Mouse (Mus musculus): Measurements from ENCODE around the gene Aimp2. TPM values are rescaled to one million over a fixed set of nuclear protein-coding genes. Genes with fewer than 3 reads are reported as not detected.

Gene Aimp2
- polyA plus RNA-seq, 1 experiment from 2014 or later: 91.5 TPM

DNA sequence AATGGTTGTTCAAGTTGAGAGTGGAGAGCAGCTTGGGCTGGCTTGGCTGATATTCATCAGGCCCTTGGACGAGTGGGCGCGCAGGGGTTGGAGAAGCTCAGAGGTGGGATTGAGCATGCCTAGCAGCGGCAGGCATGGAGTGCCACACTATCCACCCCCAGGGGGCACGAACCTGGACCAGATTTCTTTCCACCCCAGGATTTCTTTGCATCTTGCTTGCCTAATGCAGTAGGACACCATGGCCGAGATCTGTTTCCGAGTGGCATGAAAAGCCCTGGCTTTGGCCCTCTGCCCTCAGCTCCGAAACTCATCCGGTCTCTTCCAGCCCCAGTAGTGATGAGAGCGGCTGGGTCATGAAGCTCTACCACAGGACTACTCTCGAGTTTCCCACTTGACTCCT is 23.8 kb upstream of the Aimp2 start:
- no peak overlapping the region for H3K27ac ChIP-seq (ENCODE audit: low read length)
- no peaks in the 10 kb centered on the region for H3K9me3 ChIP-seq (replicated peaks; ENCODE audit: control insufficient read depth, low read length)
- 88% methylated on average over 11 of the region's 11 CpGs for WGBS
- H3K27me3 ChIP-seq (ENCODE audit: control insufficient read depth, insufficient read depth, low read length): no peaks in the 10 kb centered on the region
- H3K9ac ChIP-seq (ENCODE audit: low read length): no peak overlapping the region
- H3K4me1 ChIP-seq (ENCODE audit: control insufficient read depth, insufficient read depth, low read length): no peaks in the 10 kb centered on the region; the same call in 1 of the 2 replicates
- H3K4me3 ChIP-seq (ENCODE audit: low read length): no peak overlapping the region
- peaks cover 21% of the 10 kb centered on the region for H3K36me3 ChIP-seq (ENCODE audit: control insufficient read depth, insufficient read depth)
- no peak for ATAC-seq (replicated peaks; ENCODE audit: extremely low read depth, insufficient read depth, low FRiP score)
- no peak overlapping the region for H3K4me2 ChIP-seq (ENCODE audit: low read depth, low read length)

GRCm38 (mm10) chr5:143932831-143933230 is 23.2 kb upstream of the Aimp2 start, which contains the start of gene Rsph10b:
TSS of gene Rsph10b (plus strand) at chr5:143933035.
- H3K4me1 ChIP-seq (ENCODE audit: control insufficient read depth, insufficient read depth, low read length): no peaks in the 10 kb centered on the region; the same call in 1 of the 2 replicates
- no peak for ATAC-seq (replicated peaks; ENCODE audit: extremely low read depth, insufficient read depth, low FRiP score)
- no peaks in the 10 kb centered on the region for H3K9me3 ChIP-seq (replicated peaks; ENCODE audit: control insufficient read depth, low read length)
- no peak within 1 kb of the TSS for H3K27ac ChIP-seq (ENCODE audit: low read length)
- H3K9ac ChIP-seq (ENCODE audit: low read length): no peak within 1 kb of the TSS
- H3K36me3 ChIP-seq (ENCODE audit: control insufficient read depth, insufficient read depth): peaks cover 26% of the 10 kb centered on the region
- H3K27me3 ChIP-seq (ENCODE audit: control insufficient read depth, insufficient read depth, low read length): no peaks in the 10 kb centered on the region
- WGBS: 29% methylated on average over 8 of the region's 8 CpGs
- no peak within 1 kb of the TSS for H3K4me2 ChIP-seq (ENCODE audit: low read depth, low read length)
- H3K4me3 ChIP-seq (ENCODE audit: low read length): no peak within 1 kb of the TSS

DNA sequence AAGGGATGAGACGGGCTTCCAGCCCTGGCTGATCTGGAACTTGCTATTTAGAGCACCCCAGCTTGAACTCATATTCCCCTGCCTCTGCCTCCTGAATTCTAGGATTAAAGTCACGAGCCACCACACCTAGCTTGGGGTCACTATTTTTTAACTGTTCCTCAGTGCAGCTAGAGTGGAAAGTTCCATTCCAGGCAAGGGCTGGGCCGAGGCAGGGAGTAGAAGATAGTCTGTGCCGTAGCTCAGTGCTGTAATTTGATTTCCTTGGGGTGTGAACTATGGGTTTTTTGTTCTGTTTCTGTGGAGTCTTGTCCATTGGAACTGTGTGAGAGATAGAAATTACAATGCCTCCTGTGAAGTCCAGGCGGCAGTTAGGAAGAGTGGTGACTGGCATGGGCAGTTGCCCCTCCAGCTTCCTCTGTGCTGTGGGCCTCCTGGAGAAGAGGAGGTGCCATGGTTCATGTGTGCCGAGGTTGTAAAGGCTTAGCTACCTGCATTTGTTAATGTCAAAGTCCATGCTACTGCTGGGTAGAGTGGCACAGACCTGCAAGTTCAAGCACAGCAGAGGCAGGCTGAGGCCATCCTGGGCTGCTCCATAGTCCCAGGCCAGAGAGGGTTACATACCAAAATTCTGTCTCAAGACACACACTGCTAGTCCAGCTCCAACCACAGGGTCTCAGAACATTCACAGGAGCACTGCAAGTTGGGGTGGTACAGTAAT is 22.4 kb upstream of the Aimp2 start:
- Histone ChIP-seq H3K4me1 (ENCODE audit: control insufficient read depth, insufficient read depth, low read length) (no peaks in the 10 kb centered on the region; the same call in 1 of the 2 replicates), H3K27ac (ENCODE audit: low read length) (no peak overlapping the region), H3K9me3 (replicated peaks; ENCODE audit: control insufficient read depth, low read length) (no peaks in the 10 kb centered on the region), H3K9ac (ENCODE audit: low read length) (no peak overlapping the region), H3K4me3 (ENCODE audit: low read length) (no peak overlapping the region), H3K36me3 (ENCODE audit: control insufficient read depth, insufficient read depth) (peaks cover 26% of the 10 kb centered on the region), H3K4me2 (ENCODE audit: low read depth, low read length) (no peak overlapping the region), H3K27me3 (ENCODE audit: control insufficient read depth, insufficient read depth, low read length) (no peaks in the 10 kb centered on the region)
- no peak for ATAC-seq (replicated peaks; ENCODE audit: extremely low read depth, insufficient read depth, low FRiP score)
- 76% methylated on average over 6 of the region's 6 CpGs for WGBS

DNA sequence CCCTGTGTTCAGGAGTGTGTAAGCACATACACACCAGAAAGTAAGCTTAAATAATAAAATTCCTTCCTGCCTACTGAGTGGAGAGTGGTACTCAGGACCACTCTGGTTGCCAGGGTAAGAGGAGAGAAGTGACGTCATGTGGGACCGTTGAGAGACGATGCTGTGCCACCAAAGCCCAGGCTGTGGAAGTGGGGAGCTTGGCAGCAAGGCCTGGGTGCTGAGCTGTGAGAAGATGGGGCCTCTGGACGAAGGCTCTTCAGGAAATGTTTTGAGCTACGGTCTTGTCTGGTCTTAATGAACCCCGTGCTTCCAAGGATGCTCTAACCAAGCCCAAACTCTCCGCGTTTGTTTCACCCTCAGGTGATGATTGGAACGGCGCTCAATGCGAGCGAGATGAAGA is 21.0 kb upstream of the Aimp2 start:
- H3K9ac ChIP-seq (ENCODE audit: low read length): no peak overlapping the region
- no peak for ATAC-seq (replicated peaks; ENCODE audit: extremely low read depth, insufficient read depth, low FRiP score)
- H3K9me3 ChIP-seq (replicated peaks; ENCODE audit: control insufficient read depth, low read length): no peaks in the 10 kb centered on the region
- no peaks in the 10 kb centered on the region for H3K27me3 ChIP-seq (ENCODE audit: control insufficient read depth, insufficient read depth, low read length)
- H3K36me3 ChIP-seq (ENCODE audit: control insufficient read depth, insufficient read depth): peaks cover 31% of the 10 kb centered on the region
- H3K4me2 ChIP-seq (ENCODE audit: low read depth, low read length): no peak overlapping the region
- H3K27ac ChIP-seq (ENCODE audit: low read length): no peak overlapping the region
- no peak overlapping the region for H3K4me3 ChIP-seq (ENCODE audit: low read length)
- WGBS: 92% methylated on average over 12 of the region's 12 CpGs
- H3K4me1 ChIP-seq (ENCODE audit: control insufficient read depth, insufficient read depth, low read length): no peaks in the 10 kb centered on the region; the same call in 1 of the 2 replicates

- no peak for ATAC-seq (replicated peaks; ENCODE audit: extremely low read depth, insufficient read depth, low FRiP score)
- Histone ChIP-seq H3K27ac (ENCODE audit: low read length) (no peak overlapping the region), H3K9me3 (replicated peaks; ENCODE audit: control insufficient read depth, low read length) (no peaks in the 10 kb centered on the region), H3K27me3 (ENCODE audit: control insufficient read depth, insufficient read depth, low read length) (no peaks in the 10 kb centered on the region), H3K36me3 (ENCODE audit: control insufficient read depth, insufficient read depth) (peaks cover 40% of the 10 kb centered on the region), H3K4me2 (ENCODE audit: low read depth, low read length) (no peak overlapping the region), H3K4me1 (ENCODE audit: control insufficient read depth, insufficient read depth, low read length) (no peaks in the 10 kb centered on the region; the same call in 1 of the 2 replicates), H3K4me3 (ENCODE audit: low read length) (no peak overlapping the region), H3K9ac (ENCODE audit: low read length) (no peak overlapping the region)
- 93% methylated on average over 4 of the region's 4 CpGs for WGBS
Observed at GRCm38 (mm10) chr5:143929291-143929690, 19.6 kb upstream of the Aimp2 start.

DNA sequence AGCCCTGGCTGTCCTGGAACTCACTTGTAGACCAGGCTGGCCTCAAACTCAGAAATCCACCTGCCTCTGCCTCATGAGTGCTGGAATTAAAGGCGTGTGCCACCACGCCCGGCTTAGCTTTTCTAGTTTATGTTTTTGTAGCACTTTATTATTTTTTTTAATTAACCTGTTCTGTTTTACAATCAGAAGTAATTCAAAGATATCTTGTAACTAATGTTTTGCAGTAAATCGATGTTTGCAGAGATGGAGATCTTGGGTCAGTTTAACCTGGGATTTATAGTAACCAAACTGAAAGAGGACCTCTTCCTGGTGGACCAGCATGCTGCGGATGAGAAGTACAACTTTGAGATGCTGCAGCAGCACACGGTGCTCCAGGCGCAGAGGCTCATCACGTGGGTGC is 18.2 kb upstream of the Aimp2 start, which contains the start of gene Gm42421:
TSS of gene Gm42421 (plus strand) at position 301 of the 400 bp plus-strand sequence.
- Histone ChIP-seq H3K27me3 (ENCODE audit: control insufficient read depth, insufficient read depth, low read length) (no peaks in the 10 kb centered on the region), H3K4me2 (ENCODE audit: low read depth, low read length) (no peak within 1 kb of the TSS), H3K36me3 (ENCODE audit: control insufficient read depth, insufficient read depth) (peaks cover 49% of the 10 kb centered on the region), H3K4me1 (ENCODE audit: control insufficient read depth, insufficient read depth, low read length) (no peaks in the 10 kb centered on the region; the same call in 1 of the 2 replicates), H3K9ac (ENCODE audit: low read length) (no peak within 1 kb of the TSS), H3K27ac (ENCODE audit: low read length) (no peak within 1 kb of the TSS), H3K4me3 (ENCODE audit: low read length) (no peak within 1 kb of the TSS), H3K9me3 (replicated peaks; ENCODE audit: control insufficient read depth, low read length) (no peaks in the 10 kb centered on the region)
- 91% methylated on average over 8 of the region's 8 CpGs for WGBS
- no peak for ATAC-seq (replicated peaks; ENCODE audit: extremely low read depth, insufficient read depth, low FRiP score)

- no peak for ATAC-seq (replicated peaks; ENCODE audit: extremely low read depth, insufficient read depth, low FRiP score)
- no peak overlapping the region for H3K4me3 ChIP-seq (ENCODE audit: low read length)
- no peaks in the 10 kb centered on the region for H3K27me3 ChIP-seq (ENCODE audit: control insufficient read depth, insufficient read depth, low read length)
- H3K27ac ChIP-seq (ENCODE audit: low read length): no peak overlapping the region
- H3K9ac ChIP-seq (ENCODE audit: low read length): no peak overlapping the region
- no peaks in the 10 kb centered on the region for H3K4me1 ChIP-seq (ENCODE audit: control insufficient read depth, insufficient read depth, low read length)
- no peak overlapping the region for H3K4me2 ChIP-seq (ENCODE audit: low read depth, low read length)
- WGBS: 67% methylated on average over 6 of the region's 6 CpGs
- peaks cover 47% of the 10 kb centered on the region for H3K36me3 ChIP-seq (ENCODE audit: control insufficient read depth, insufficient read depth)
- no peaks in the 10 kb centered on the region for H3K9me3 ChIP-seq (replicated peaks; ENCODE audit: control insufficient read depth, low read length)
Observed at GRCm38 (mm10) chr5:143924781-143925452, 15.3 kb upstream of the Aimp2 start.

- H3K9ac ChIP-seq (ENCODE audit: low read length): no peak overlapping the region
- H3K4me1 ChIP-seq (ENCODE audit: control insufficient read depth, insufficient read depth, low read length): no peaks in the 10 kb centered on the region
- no peak overlapping the region for H3K27ac ChIP-seq (ENCODE audit: low read length)
- 91% methylated on average over 3 of the region's 3 CpGs for WGBS
- H3K4me3 ChIP-seq (ENCODE audit: low read length): no peak overlapping the region
- no peaks in the 10 kb centered on the region for H3K9me3 ChIP-seq (replicated peaks; ENCODE audit: control insufficient read depth, low read length)
- H3K27me3 ChIP-seq (ENCODE audit: control insufficient read depth, insufficient read depth, low read length): no peaks in the 10 kb centered on the region
- peaks cover 30% of the 10 kb centered on the region for H3K36me3 ChIP-seq (ENCODE audit: control insufficient read depth, insufficient read depth)
- no peak for ATAC-seq (replicated peaks; ENCODE audit: extremely low read depth, insufficient read depth, low FRiP score)
- no peak overlapping the region for H3K4me2 ChIP-seq (ENCODE audit: low read depth, low read length)
Observed at GRCm38 (mm10) chr5:143918120-143918519, 8.5 kb upstream of the Aimp2 start.

DNA sequence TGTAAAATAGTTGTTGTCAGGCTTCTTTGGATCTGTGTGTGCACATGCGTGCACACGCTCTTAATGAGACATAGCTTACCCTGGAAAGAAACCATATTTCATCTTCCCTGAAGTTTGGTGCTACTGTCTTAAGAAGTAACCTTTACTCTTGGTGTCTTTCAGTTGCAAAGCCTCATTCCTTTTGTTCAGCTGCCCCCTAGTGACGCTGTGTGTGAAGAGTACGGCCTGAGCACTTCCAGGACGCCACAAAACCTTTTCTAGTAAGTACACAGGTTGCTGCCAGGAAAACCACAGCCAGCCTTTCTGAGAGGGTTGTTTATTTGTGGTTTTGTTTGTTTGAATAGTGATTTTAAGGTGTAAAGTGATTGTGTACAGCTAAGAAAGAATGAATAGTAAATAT is 7.8 kb upstream of the Aimp2 start:
- 48% methylated on average over 5 of the region's 5 CpGs for WGBS
- no peak overlapping the region for H3K9ac ChIP-seq (ENCODE audit: low read length)
- H3K4me1 ChIP-seq (ENCODE audit: control insufficient read depth, insufficient read depth, low read length): no peaks in the 10 kb centered on the region
- H3K27me3 ChIP-seq (ENCODE audit: control insufficient read depth, insufficient read depth, low read length): no peaks in the 10 kb centered on the region
- H3K27ac ChIP-seq (ENCODE audit: low read length): no peak overlapping the region
- no peaks in the 10 kb centered on the region for H3K9me3 ChIP-seq (replicated peaks; ENCODE audit: control insufficient read depth, low read length)
- H3K4me3 ChIP-seq (ENCODE audit: low read length): no peak overlapping the region
- no peak overlapping the region for H3K4me2 ChIP-seq (ENCODE audit: low read depth, low read length)
- peaks cover 28% of the 10 kb centered on the region for H3K36me3 ChIP-seq (ENCODE audit: control insufficient read depth, insufficient read depth)
- no peak for ATAC-seq (replicated peaks; ENCODE audit: extremely low read depth, insufficient read depth, low FRiP score)

Data from heart, embryonic 16.5 days (tissue).